In genomic region chr2:163318777-163319176, GRCm38 (mm10) we compare ENCODE assay signal across 15 mouse cellular contexts.
DNase-seq lines count a peak whose midpoint lies in the region; ATAC-seq and TF ChIP-seq lines count a peak whose summit lies in the region.
"Had no signal": no experiment of that assay in that cellular context is flagged by ENCODE, and none has a peak within 500 bp of the region (broad histone marks: within the 10 kb centered on the region; RNA-seq: fewer than 3 reads in every experiment).

No protein-coding gene starts in this region.

- TF ChIP-seq EP300 in liver, embryonic 14.5 days (IDR thresholded peaks at IDR 0.05; ENCODE audit: low read depth) = no peak

- no peaks in the 10 kb centered on the region for H3K27me3 ChIP-seq in forebrain, embryonic 14.5 days (replicated peaks; ENCODE audit: control insufficient read depth, insufficient read depth, low read length)
- no peaks in the 10 kb centered on the region for H3K27me3 ChIP-seq in forebrain, embryonic 12.5 days
- H3K27me3 ChIP-seq in liver, embryonic 14.5 days (ENCODE audit: control insufficient read depth, insufficient read depth, low read length) = no peaks in the 10 kb centered on the region
- H3K27me3 ChIP-seq in liver, embryonic 11.5 days (replicated peaks; ENCODE audit: control insufficient read depth, insufficient read depth, low read length) = no peaks in the 10 kb centered on the region

- 90% methylated on average over 3 of the region's 3 CpGs for WGBS in forebrain, embryonic 14.5 days
- WGBS in forebrain, embryonic 12.5 days = 88% methylated on average over 3 of the region's 3 CpGs
- WGBS in liver, embryonic 14.5 days (ENCODE audit: insufficient replicate concordance) = 64% methylated on average over 3 of the region's 3 CpGs
- 78% methylated on average over 3 of the region's 3 CpGs for WGBS in liver, embryonic 11.5 days

- no peak for ATAC-seq in forebrain, embryonic 14.5 days
- no peak for ATAC-seq in forebrain, embryonic 12.5 days (ENCODE audit: low FRiP score)
- no peak for ATAC-seq in liver, embryonic 14.5 days (ENCODE audit: insufficient read depth)
- no peak for ATAC-seq in liver, embryonic 11.5 days (replicated peaks; ENCODE audit: low FRiP score)
- ATAC-seq: liver, embryonic 12.5 days had no signal

- no peak overlapping the region for H3K4me3 ChIP-seq in forebrain, embryonic 14.5 days (ENCODE audit: low read depth, low read length)
- no peak overlapping the region for H3K4me3 ChIP-seq in forebrain, embryonic 12.5 days (replicated peaks)
- no peak overlapping the region for H3K4me3 ChIP-seq in liver, embryonic 14.5 days (ENCODE audit: insufficient read depth in 1 of 2, low read depth in 2 of 2, low read length in 2 of 2)
- H3K4me3 ChIP-seq in liver, embryonic 11.5 days (ENCODE audit: low read depth, low read length) = no peak overlapping the region
- H3K4me3 ChIP-seq: heart, embryonic 15.5 days; liver, embryonic 12.5 days had no signal

- H3K4me1 ChIP-seq in forebrain, embryonic 14.5 days (ENCODE audit: control insufficient read depth, insufficient read depth, low read length) = no peaks in the 10 kb centered on the region
- H3K4me1 ChIP-seq in forebrain, embryonic 12.5 days = no peaks in the 10 kb centered on the region
- H3K4me1 ChIP-seq in liver, embryonic 14.5 days (replicated peaks; ENCODE audit: control insufficient read depth in 2 of 2, insufficient read depth in 2 of 2, low read length in 1 of 2) = no peaks in the 10 kb centered on the region
- H3K4me1 ChIP-seq in liver, embryonic 11.5 days (replicated peaks; ENCODE audit: control insufficient read depth, insufficient read depth, low read length) = no peaks in the 10 kb centered on the region
- H3K4me1 ChIP-seq: heart, embryonic 15.5 days; liver, embryonic 12.5 days had no signal

- no peak overlapping the region for H3K4me2 ChIP-seq in forebrain, embryonic 14.5 days (ENCODE audit: low read length)
- no peak overlapping the region for H3K4me2 ChIP-seq in forebrain, embryonic 12.5 days
- H3K4me2 ChIP-seq in liver, embryonic 14.5 days (ENCODE audit: low read depth) = no peak overlapping the region
- no peak overlapping the region for H3K4me2 ChIP-seq in liver, embryonic 11.5 days
- H3K4me2 ChIP-seq: heart, embryonic 15.5 days; hindbrain, embryonic 14.5 days; liver, embryonic 12.5 days had no signal

- TF ChIP-seq CTCF in liver, embryonic 14.5 days (IDR thresholded peaks at IDR 0.05; ENCODE audit: low read depth) = 0 out of 2 replicates have a peak, but pooled peaks have one; percentile 2

- no peak overlapping the region for H3K9ac ChIP-seq in forebrain, embryonic 14.5 days (ENCODE audit: low read length)
- no peak overlapping the region for H3K9ac ChIP-seq in forebrain, embryonic 12.5 days
- no peak overlapping the region for H3K9ac ChIP-seq in liver, embryonic 14.5 days (replicated peaks)
- no peak overlapping the region for H3K9ac ChIP-seq in liver, embryonic 11.5 days (ENCODE audit: low read depth, low read length)
- H3K9ac ChIP-seq: heart, embryonic 15.5 days; hindbrain, embryonic 14.5 days; liver, embryonic 12.5 days had no signal

- peak; percentile 43 for DNase-seq in forebrain, embryonic 14.5 days (ENCODE audit: low spot score)
- DNase-seq in liver, embryonic 14.5 days (ENCODE audit: low read depth in 3 of 3, low spot score in 3 of 3) = no peak
- no peak for DNase-seq in liver, embryonic 11.5 days (ENCODE audit: low spot score)
- DNase-seq in A20 (ENCODE audit: low read depth, low spot score) (peak; percentile 30), ZHBTc4 (ENCODE audit: low read depth, low spot score) (peak; percentile 72)
- DNase-seq in gastrocnemius, postnatal 4 days (ENCODE audit: low spot score in 2 of 2) = no peak
- DNase-seq in layer of hippocampus, adult 9-10 months (ENCODE audit: low spot score) = no peak
- DNase-seq: adrenal gland, postnatal 10 days; cerebellum, postnatal 36 days; kidney, adult 9 months; retina, postnatal 1 day had no signal

- no peak overlapping the region for H3K27ac ChIP-seq in forebrain, embryonic 14.5 days (ENCODE audit: low read depth, low read length)
- H3K27ac ChIP-seq in forebrain, embryonic 12.5 days = no peak overlapping the region
- no peak overlapping the region for H3K27ac ChIP-seq in liver, embryonic 14.5 days
- no peak overlapping the region for H3K27ac ChIP-seq in liver, embryonic 11.5 days (ENCODE audit: low read depth, low read length)
- H3K27ac ChIP-seq: heart, embryonic 15.5 days; hindbrain, embryonic 14.5 days; liver, embryonic 12.5 days had no signal

- peaks cover 5% of the 10 kb centered on the region; the same call in 1 of the 2 replicates for H3K36me3 ChIP-seq in forebrain, embryonic 14.5 days (ENCODE audit: control insufficient read depth, insufficient read depth, low read length)
- peaks cover 17% of the 10 kb centered on the region for H3K36me3 ChIP-seq in forebrain, embryonic 12.5 days (replicated peaks)
- no peaks in the 10 kb centered on the region for H3K36me3 ChIP-seq in liver, embryonic 14.5 days (replicated peaks; ENCODE audit: control insufficient read depth, insufficient read depth, low read depth)
- no peaks in the 10 kb centered on the region for H3K36me3 ChIP-seq in liver, embryonic 11.5 days (ENCODE audit: control insufficient read depth, insufficient read depth, low read length)
- H3K36me3 ChIP-seq: heart, embryonic 15.5 days; liver, embryonic 12.5 days had no signal

- H3K9me3 ChIP-seq in forebrain, embryonic 14.5 days (replicated peaks; ENCODE audit: control insufficient read depth, low read length) = no peaks in the 10 kb centered on the region
- no peaks in the 10 kb centered on the region for H3K9me3 ChIP-seq in forebrain, embryonic 12.5 days
- no peaks in the 10 kb centered on the region for H3K9me3 ChIP-seq in liver, embryonic 14.5 days (ENCODE audit: control insufficient read depth, low read length)
- H3K9me3 ChIP-seq in liver, embryonic 11.5 days (ENCODE audit: control insufficient read depth, low read length) = no peaks in the 10 kb centered on the region
- H3K9me3 ChIP-seq: heart, embryonic 15.5 days; liver, embryonic 12.5 days had no signal

Comparison
In these comparisons a context has a peak if more than half of its experiments do, and no peak if none do; other contexts are left out.
1. DNase-seq: peak in forebrain, embryonic 14.5 days (single experiment), A20 (single experiment) and ZHBTc4 (single experiment); none in liver, embryonic 14.5 days (0 of 3), liver, embryonic 11.5 days (single experiment), gastrocnemius, postnatal 4 days (0 of 2) and layer of hippocampus, adult 9-10 months (single experiment).